Mouse (Mus musculus) embryonic fibroblast, embryonic 13.5 days (primary cell): ENCODE measurements around the gene Ctag2. TPM values are rescaled to one million over a fixed set of nuclear protein-coding genes. Genes with fewer than 3 reads are reported as not detected.

Source experiments
- H3K27ac ChIP-seq: 2 replicates; pipeline ENCODE4 v1.5.1; 2012; ENCODE audit warnings: low read length, control low read depth, inconsistent platforms; ENCODE audit not compliant: insufficient read depth
- H3K4me1 ChIP-seq: 2 replicates; pipeline ENCODE4 v1.6.1; 2011; ENCODE audit warnings: low read length; ENCODE audit not compliant: control insufficient read depth, insufficient read depth
- H3K4me3 ChIP-seq: 2 replicates; pipeline ENCODE4 v1.5.1; 2011; ENCODE audit warnings: mild to moderate bottlenecking, control low read depth, low read length; ENCODE audit not compliant: insufficient read depth
- CTCF ChIP-seq: IDR thresholded peaks from 2 replicates; pipeline ENCODE4 v1.5.1; 2011; ENCODE audit warnings: mild to moderate bottlenecking, control low read depth, low read length, moderate library complexity, borderline replicate concordance; ENCODE audit not compliant: insufficient read depth
- POLR2A ChIP-seq: IDR thresholded peaks from 2 replicates; pipeline ENCODE4 v1.6.1; 2011; ENCODE audit warnings: low read depth, mild to moderate bottlenecking, control low read depth, low read length, moderate library complexity
- polyA plus RNA-seq: library from polyadenylated mRNA; stranded (reverse); fragments of >200 nt; gene quantifications from 2 replicates; pipeline ENCODE4 v1.2.4, GENCODE M21; 2011; ENCODE audit warnings: low read depth; ENCODE audit not compliant: missing spikeins, insufficient read length

Gene Ctag2
- not detected in 2 replicates for polyA plus RNA-seq

- no peaks in the 10 kb centered on the region for H3K4me1 ChIP-seq
- no peak within 1 kb of the TSS for H3K4me3 ChIP-seq
- no peak within 1 kb of the TSS for H3K27ac ChIP-seq
- TF ChIP-seq CTCF (no peak), POLR2A (no peak)
These were observed at the start of gene Ctag2 for GRCm38 (mm10) chrX:65047344-65047743. TSS of gene Ctag2 (plus strand) at chrX:65047644.
